Mouse (Mus musculus) Patski (cell line): ENCODE measurements around the gene Slc28a1. TPM values are rescaled to one million over a fixed set of nuclear protein-coding genes. Genes with fewer than 3 reads are reported as not detected.

Experiments used
- ATAC-seq: fragments of 100-300 bp; one replicate; pipeline ENCODE4 v1.8.0; 2021
- CTCF ChIA-PET: fragments of 350-600 bp; sonication (Branson Sonifier 250); formaldehyde crosslinking; loops from one replicate; lab custom pipeline; 2022; ENCODE audit warnings: inconsistent platforms; lab: Charles Lee
- POLR2A ChIA-PET: fragments of 350-600 bp; sonication (Branson Sonifier 250); formaldehyde crosslinking; loops from one replicate; lab custom pipeline; 2022; ENCODE audit warnings: antibody characterized with exemption, inconsistent platforms; lab: Charles Lee
- DNase-seq: peaks from one replicate; pipeline ENCODE4 v3.0.0-alpha.2; 2011; ENCODE audit warnings: low read depth, low spot score
- H3K27me3 ChIP-seq: fragments of 371-371 bp; one replicate; pipeline ENCODE4 v1.5.1; 2021
- CTCF ChIP-seq: fragments of 100-300 bp; IDR thresholded peaks from one replicate; pipeline ENCODE4 v1.5.1; 2021
- in situ Hi-C: fragments of 300-500 bp; cut with MboI; formaldehyde crosslinking; loops from 3 replicates; pipeline ENCODE4 v1.11.1; 2018; ENCODE audit warnings: low pct_unique_long_range_greater_than_20kb, mixed read lengths
- polyA plus RNA-seq: library from polyadenylated mRNA; unstranded; gene quantifications from one replicate; pipeline ENCODE4 v1.2.3, GENCODE M21; 2021

Slc28a1 gene
- polyA plus RNA-seq, 1 experiment from 2014 or later: not detected

DNA sequence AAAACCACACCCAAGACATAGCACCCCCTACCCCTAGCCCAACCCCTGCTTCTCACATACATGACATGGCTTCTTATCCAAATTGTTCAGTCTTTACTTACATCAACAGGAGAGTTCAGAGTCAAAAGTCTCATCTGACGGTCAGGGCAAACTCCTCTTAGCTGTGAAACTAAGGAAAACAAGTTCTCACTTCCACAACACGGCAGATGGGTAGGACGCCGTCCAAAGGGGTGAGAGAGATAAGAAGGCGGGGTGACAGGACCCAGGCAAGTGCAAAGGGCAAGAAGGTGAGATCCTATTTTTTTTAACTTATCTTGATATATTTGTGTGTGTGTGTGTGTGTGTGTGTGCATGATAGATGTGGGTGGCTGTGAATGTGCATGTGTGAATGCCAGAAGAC, 9.0 kb downstream of the Slc28a1 start:
- no peaks in the 10 kb centered on the region for H3K27me3 ChIP-seq
- ChIA-PET CTCF (interaction anchor here (1.7 kb wide), 1 partner anchor 11 kb away, joined by 5 read pairs; no protein-coding TSS in a partner anchor), POLR2A (no interaction called here)
- no peak for TF ChIP-seq CTCF
- in situ Hi-C loops: no loop called here
- ATAC-seq: no peak
- DNase-seq: no peak

DNA sequence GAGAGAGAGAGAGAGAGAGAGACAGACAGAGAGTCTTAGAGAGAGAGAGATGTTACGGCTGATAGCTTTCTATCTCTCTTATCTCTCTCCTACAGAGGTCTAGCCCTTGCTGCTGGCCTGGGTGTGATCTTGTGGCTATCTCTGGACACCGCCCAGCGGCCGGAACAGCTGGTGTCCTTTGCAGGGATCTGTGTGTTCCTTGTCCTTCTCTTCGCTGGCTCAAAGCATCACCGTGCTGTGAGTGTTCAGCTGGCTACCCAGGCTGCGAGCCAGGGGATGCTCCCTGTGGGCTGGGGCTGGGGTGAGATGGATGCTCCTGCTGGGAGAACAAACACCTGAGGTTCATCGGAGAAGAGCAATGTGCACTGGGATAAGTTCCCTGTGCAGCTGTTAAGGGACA, 10.2 kb downstream of the Slc28a1 start:
- ChIA-PET CTCF (no interaction called here), POLR2A (no interaction called here)
- no peaks in the 10 kb centered on the region for H3K27me3 ChIP-seq
- no peak for TF ChIP-seq CTCF
- ATAC-seq (no peak), DNase-seq (no peak)
- in situ Hi-C loops: no loop called here

DNA sequence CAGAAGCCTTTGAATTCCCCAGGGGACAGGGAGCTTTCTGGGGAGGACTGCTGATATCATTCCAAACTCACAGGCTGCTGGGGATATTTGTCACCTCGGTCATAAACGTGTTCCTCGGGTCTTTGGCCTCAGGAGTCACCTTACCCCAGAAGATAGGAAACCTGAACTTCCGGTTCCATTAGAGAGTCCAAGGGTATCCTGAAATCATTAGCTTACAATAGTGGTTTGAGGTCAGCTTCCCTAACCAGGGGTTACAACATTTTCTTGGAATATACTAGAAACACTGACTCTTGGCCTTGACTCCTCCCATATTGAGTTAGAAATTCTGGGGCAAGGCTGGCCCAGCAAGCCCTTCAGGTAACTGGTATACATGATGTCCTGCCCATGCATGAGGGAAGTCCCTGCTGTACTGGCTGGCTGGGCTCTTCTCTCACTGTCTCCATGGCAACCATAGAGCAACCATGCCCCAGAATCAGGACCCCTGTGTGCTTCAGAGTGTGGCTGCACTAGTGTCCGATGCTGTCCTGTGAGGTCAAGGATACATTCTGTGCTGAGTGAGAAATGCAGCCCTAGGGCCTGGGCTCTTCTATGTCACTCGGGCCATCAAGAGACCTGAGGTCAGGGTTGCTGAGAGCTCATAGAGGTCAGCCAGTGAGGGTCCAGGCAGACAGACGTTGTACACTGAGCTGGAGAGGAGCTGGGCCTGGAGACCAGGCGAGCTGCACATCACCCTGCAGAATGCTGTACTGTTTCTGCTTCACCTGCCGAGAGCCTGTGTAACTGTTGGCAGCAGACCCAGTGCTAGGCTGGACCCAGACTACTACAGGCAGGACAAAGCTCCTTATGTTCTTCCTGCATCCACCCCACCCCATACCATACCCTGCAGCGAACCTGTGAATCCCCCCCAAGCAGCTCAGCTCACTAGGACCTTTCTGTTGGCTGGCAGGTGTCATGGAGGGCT, 10.9 kb downstream of the Slc28a1 start:
- in situ Hi-C loops: no loop called here
- POLR2A ChIA-PET: no interaction called here
- no peak for DNase-seq
- no peak for TF ChIP-seq CTCF
- ATAC-seq: no peak
- H3K27me3 ChIP-seq: no peaks in the 10 kb centered on the region
- CTCF ChIA-PET: no interaction called here

DNA sequence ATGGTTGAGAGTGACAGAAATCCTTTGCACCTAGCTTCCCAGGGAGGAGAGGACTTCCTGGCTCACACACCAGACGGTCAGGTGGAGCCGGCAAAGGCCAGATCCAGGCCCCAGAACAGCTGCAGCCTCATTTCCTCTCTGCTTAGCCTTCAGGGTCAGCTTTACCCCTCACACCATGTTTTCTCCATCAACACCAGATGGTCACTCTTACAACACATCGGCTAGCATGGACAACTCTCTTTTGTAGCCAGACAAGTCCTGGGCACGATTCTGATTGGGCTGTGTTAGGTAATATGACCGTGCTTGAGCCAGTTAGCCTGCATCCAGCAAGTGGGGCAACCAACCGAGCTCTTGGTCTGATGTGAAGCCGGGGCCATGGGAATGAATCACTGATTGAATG, 17.3 kb downstream of the Slc28a1 start:
- POLR2A ChIA-PET: no interaction called here
- DNase-seq (no peak), ATAC-seq (no peak)
- TF ChIP-seq CTCF: no peak
- CTCF ChIA-PET: no interaction called here
- in situ Hi-C loops: no loop called here
- no peaks in the 10 kb centered on the region for H3K27me3 ChIP-seq

DNA sequence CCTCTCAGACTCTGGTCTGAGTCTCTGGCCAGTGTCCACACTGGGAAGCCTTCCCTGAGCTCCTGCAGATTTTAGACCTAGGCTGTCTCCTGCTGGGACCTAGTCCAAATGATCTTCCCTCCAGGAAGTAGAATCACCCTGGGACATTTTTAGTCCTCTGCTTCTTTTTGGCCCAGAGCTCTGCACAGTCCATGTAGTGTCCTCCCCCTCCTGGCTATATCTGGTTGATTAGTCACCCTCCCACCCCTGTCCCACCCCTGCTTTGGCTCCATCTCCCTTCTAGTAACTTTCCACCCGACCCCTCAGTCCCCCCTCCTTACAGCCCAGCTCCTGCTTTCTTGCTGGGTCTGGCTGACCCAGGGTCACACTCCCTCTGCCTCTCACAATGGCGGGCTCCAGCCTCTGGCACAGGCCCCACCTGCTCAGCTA, 18.3 kb downstream of the Slc28a1 start:
- DNase-seq (no peak), ATAC-seq (no peak)
- no peaks in the 10 kb centered on the region for H3K27me3 ChIP-seq
- POLR2A ChIA-PET: no interaction called here
- no peak for TF ChIP-seq CTCF
- in situ Hi-C loops: no loop called here
- CTCF ChIA-PET: interaction anchor here (0.6 to 0.9 kb wide), 2 partner anchors 22 to 276 kb away, joined by 3 read pairs; no protein-coding TSS in a partner anchor

DNA sequence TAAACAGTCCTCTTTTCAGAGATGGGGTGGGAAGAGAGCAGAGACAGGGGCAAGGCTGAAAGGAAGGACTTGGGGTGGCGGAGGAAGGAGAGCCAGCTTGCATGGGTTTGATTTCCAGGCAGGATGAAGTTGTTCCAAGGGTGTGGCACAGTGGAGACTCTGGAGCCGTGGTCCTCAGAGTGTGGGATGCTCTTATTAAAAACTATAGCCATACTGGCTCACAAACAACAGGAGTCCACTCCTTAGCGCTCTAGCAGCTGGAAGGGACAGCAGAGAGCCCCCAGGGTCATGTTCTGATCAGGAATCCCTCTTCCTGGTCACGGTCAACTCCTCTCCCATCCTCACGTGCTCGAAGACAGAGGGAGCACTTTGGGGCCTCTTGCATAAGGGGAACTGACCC, 18.8 kb downstream of the Slc28a1 start:
- no peak for ATAC-seq
- in situ Hi-C loops: no loop called here
- no peak for TF ChIP-seq CTCF

DNA sequence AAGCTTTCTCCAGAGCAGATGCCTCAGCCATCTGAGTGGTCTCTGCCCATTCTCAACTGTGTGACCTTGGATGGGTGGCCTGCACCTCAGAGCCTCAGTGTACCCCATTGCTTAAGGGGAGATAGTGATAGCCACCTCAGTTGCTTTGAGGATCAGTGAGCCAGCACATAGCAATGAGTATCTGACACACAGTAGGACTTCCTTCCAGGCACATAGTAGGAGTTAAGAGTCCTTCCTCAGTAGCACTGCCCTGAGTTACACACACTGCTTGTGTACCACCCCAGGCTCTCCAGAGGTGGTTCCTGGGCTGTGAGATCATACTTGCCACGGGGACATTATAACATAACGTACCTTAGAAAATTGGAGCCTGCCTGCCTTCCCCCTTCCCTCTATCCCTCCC, 19.3 kb downstream of the Slc28a1 start:
- in situ Hi-C loops: no loop called here
- CTCF ChIA-PET: no interaction called here
- no peaks in the 10 kb centered on the region for H3K27me3 ChIP-seq
- no peak for TF ChIP-seq CTCF
- DNase-seq: no peak
- ATAC-seq: no peak
- POLR2A ChIA-PET: interaction anchor here (0.6 kb wide), 1 partner anchor 355 kb away, joined by 3 read pairs; no protein-coding TSS in a partner anchor

More for the DNA sequence above, 18.8 kb downstream of the Slc28a1 start:
- H3K27me3 ChIP-seq: no peaks in the 10 kb centered on the region
- CTCF ChIA-PET: no interaction called here
- no peak for DNase-seq
- POLR2A ChIA-PET: no interaction called here

DNA sequence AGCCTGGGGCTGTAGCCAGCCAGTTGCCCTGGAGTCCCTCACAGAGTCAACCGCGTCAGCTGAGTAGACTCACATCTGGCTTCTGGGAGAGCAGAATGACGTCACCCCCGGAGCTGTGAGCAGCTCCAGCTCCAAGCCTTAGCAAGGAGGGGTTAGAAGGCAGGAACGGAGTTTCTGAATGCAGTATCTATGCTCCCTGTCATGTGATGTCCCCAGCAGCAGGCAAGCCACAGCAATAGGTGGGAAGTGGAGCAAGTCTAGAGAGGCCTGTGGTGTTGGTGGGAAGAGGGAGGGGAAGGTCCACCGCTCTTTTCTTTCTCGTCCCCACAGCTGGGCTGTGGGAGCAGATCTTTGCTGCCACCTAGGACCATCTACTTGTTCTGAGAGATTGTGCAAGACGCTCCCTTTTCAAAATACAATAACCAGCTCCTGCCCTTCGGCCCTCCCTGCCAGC, 20.0 kb downstream of the Slc28a1 start:
- ATAC-seq (no peak), DNase-seq (no peak)
- in situ Hi-C loops: no loop called here
- ChIA-PET CTCF (interaction anchor here (0.8 kb wide), 1 partner anchor 20 kb away, joined by 3 read pairs; no protein-coding TSS in a partner anchor), POLR2A (interaction anchor here (0.6 kb wide), 1 partner anchor 355 kb away, joined by 3 read pairs; no protein-coding TSS in a partner anchor)
- H3K27me3 ChIP-seq: no peaks in the 10 kb centered on the region
- TF ChIP-seq CTCF: no peak

DNA sequence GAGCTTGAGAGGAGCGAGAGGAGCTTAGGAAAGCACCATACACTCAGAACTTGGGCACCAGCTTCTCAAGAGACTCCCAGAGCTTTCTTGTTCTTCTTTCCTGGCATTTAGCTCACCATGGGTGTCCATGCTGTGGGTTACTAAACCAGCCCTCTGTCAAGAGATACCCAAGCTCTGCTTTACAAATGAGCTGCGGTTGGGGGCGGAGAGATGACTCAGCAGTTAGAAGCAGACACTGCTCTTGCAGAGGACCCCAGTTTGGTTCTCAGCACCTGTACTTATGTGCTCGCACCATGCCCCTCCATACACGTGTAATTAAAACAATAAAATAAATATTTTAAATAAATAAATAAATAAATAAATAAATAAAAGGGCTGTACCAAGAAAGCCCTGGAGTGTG, 22.7 kb downstream of the Slc28a1 start:
- H3K27me3 ChIP-seq: no peaks in the 10 kb centered on the region
- in situ Hi-C loops: no loop called here
- CTCF ChIA-PET: interaction anchor here (1.2 to 1.5 kb wide), 2 partner anchors 10 to 15 kb away, joined by 3 to 4 read pairs; no protein-coding TSS in a partner anchor
- no peak for TF ChIP-seq CTCF
- ATAC-seq (no peak), DNase-seq (no peak)
- POLR2A ChIA-PET: no interaction called here

DNA sequence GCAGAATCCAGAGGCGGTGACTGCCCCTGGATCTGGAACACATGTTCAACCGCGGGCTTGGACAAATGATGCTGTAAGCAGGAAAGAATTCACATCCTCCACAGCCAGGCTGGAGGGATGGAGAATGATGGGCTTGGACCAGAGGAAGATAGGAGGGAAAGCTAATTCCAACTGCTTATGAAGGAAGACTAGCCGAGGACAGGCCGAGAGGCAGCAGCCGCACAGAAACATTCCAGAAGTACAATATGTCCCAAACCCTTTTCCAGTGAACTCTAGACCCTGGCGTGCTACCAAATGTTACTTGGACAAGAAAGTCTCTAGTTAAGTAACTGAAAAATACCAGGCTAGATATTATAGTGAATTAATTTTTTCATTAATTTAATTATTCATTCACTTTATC, 24.5 kb downstream of the Slc28a1 start:
- TF ChIP-seq CTCF: no peak
- ATAC-seq (no peak), DNase-seq (no peak)
- in situ Hi-C loops: no loop called here
- no peaks in the 10 kb centered on the region for H3K27me3 ChIP-seq
- CTCF ChIA-PET: no interaction called here
- POLR2A ChIA-PET: no interaction called here
